Mouse (Mus musculus) gastrocnemius, postnatal 25 days (tissue): Measurements from ENCODE around the gene Samm50. TPM values are rescaled to one million over a fixed set of nuclear protein-coding genes. Genes with fewer than 3 reads are reported as not detected.

Source experiments
- DNase-seq: peaks from one replicate; pipeline ENCODE4 v3.0.0; 2022
- microRNA-seq, 2 experiments: library from miRNA; unstranded; fragments of <30 nt; microRNA quantifications; one replicate each; pipeline ENCODE4 v1.2.0; 2021; ENCODE audit warnings: borderline replicate concordance in 2 of 2
- total RNA-seq, 2 experiments: library from RNA; stranded (reverse); gene quantifications; 1 replicate in 1 of 2; 2 replicates in 1 of 2; pipeline ENCODE4 v1.2.3; 2021

Gene Samm50
- total RNA-seq, 2 experiments from 2014 or later, result 171 to 173 TPM

- DNase-seq, result no peak
Observed at GRCm38 (mm10) chr15:84238552-84238951, 46.5 kb downstream of the Samm50 start.

- no peak for DNase-seq
Observed at GRCm38 (mm10) chr15:84238991-84239401, 47.0 kb downstream of the Samm50 start.

GRCm38 (mm10) chr15:84241520-84241919 lies 49.5 kb downstream of the Samm50 start:
- DNase-seq, result peak; percentile 38

GRCm38 (mm10) chr15:84245104-84245503 lies 53.1 kb downstream of the Samm50 start:
- DNase-seq, result no peak

GRCm38 (mm10) chr15:84246195-84246594 lies 54.2 kb downstream of the Samm50 start:
- no peak for DNase-seq

GRCm38 (mm10) chr15:84247309-84247708 lies 55.3 kb downstream of the Samm50 start:
- no peak for DNase-seq

GRCm38 (mm10) chr15:84251227-84251626 lies 59.2 kb downstream of the Samm50 start:
- DNase-seq, result peak; percentile 64

GRCm38 (mm10) chr15:84252645-84253044 lies 60.6 kb downstream of the Samm50 start:
- no peak for DNase-seq

- DNase-seq, result no peak
Observed at GRCm38 (mm10) chr15:84253757-84254156, 61.7 kb downstream of the Samm50 start.

- DNase-seq, result no peak
Observed at GRCm38 (mm10) chr15:84254387-84254786, 62.3 kb downstream of the Samm50 start.

GRCm38 (mm10) chr15:84256254-84256850 lies 64.3 kb downstream of the Samm50 start:
- DNase-seq, result no peak

GRCm38 (mm10) chr15:84256864-84257263 lies 64.8 kb downstream of the Samm50 start:
- no peak for DNase-seq

GRCm38 (mm10) chr15:84258602-84259355 lies 66.7 kb downstream of the Samm50 start:
- DNase-seq, result no peak

- peak; percentile 48 for DNase-seq
Observed at GRCm38 (mm10) chr15:84260123-84260822, 68.2 kb downstream of the Samm50 start.

GRCm38 (mm10) chr15:84262630-84263029 lies 70.6 kb downstream of the Samm50 start:
- no peak for DNase-seq

GRCm38 (mm10) chr15:84263573-84263972 lies 71.5 kb downstream of the Samm50 start:
- DNase-seq, result no peak

- no peak for DNase-seq
Observed at GRCm38 (mm10) chr15:84265141-84265540, 73.1 kb downstream of the Samm50 start.

- DNase-seq, result no peak
Observed at GRCm38 (mm10) chr15:84266290-84266689, 74.2 kb downstream of the Samm50 start.

Small RNA genes lying within 50 kb of the gene (microRNA-seq; reads per million reads assigned to microRNA genes)
- gene Mir6392, result 0 to 0.79 reads per million in 2 experiments

Other genes with a start within 250 kb of the Samm50 start
- gene Efcab6, start 126.9 kb upstream of the Samm50 start, total RNA-seq, result 1 to 10 TPM; 3.3 to 5.1 TPM
- not detected for gene Sult4a1, start 86.5 kb upstream of the Samm50 start, total RNA-seq
- not detected for gene Pnpla5, start 69.1 kb upstream of the Samm50 start, total RNA-seq
- gene Pnpla3, start 24.4 kb upstream of the Samm50 start, total RNA-seq, result 10 to 100 TPM in 1 of 2 experiments, 1 to 10 TPM in 1; 6.7 to 12.8 TPM
- 10 to 100 TPM; 51.5 to 57.7 TPM for gene Parvb, start 39.8 kb downstream of the Samm50 start, total RNA-seq
- gene Parvg, start 131.8 kb downstream of the Samm50 start, total RNA-seq, result 1 to 10 TPM in 1 of 2 experiments, under 1 TPM in 1; 0.33 to 1.3 TPM